Mouse (Mus musculus) bone marrow, adult 2 months (tissue): Measurements from ENCODE around the gene Morf4l2.
"Not testable (repeated sequence)": the region's sequence is repeated elsewhere in the genome, so short reads cannot be mapped to it uniquely, and the experiment has no call there.

Experiments
- CTCF ChIP-seq: fragments of 200-500 bp; IDR thresholded peaks from 2 replicates; pipeline ENCODE4 v1.5.1; 2011; ENCODE audit warnings: low read length, control low read depth; ENCODE audit not compliant: control insufficient read depth, insufficient read depth
- POLR2A ChIP-seq: fragments of 200-500 bp; IDR thresholded peaks from 2 replicates; pipeline ENCODE4 v1.6.1; 2011; ENCODE audit warnings: low read depth, mild to moderate bottlenecking, control low read depth, low read length, borderline replicate concordance; ENCODE audit not compliant: control insufficient read depth

- TF ChIP-seq CTCF, POLR2A: not testable (repeated sequence)
These were observed 51.7 kb downstream of the Morf4l2 start for GRCm38 (mm10) chrX:136691606-136692293.
